Mouse (Mus musculus): Measurements from ENCODE around the gene Usp18. TPM values are rescaled to one million over a fixed set of nuclear protein-coding genes. Genes with fewer than 3 reads are reported as not detected.

Usp18 gene
- polyA plus RNA-seq, 1 experiment, result 0.08 TPM

GRCm38 (mm10) chr6:121218002-121218401 is 27.7 kb upstream of the Usp18 start:
- TF ChIP-seq GATA1 (IDR thresholded peaks at IDR 0.05; ENCODE audit: low read length), result no peak

- no peak for TF ChIP-seq GATA1 (IDR thresholded peaks at IDR 0.05; ENCODE audit: low read length)
These were observed 26.3 kb upstream of the Usp18 start for GRCm38 (mm10) chr6:121219406-121219805.

GRCm38 (mm10) chr6:121220181-121220580 is 25.5 kb upstream of the Usp18 start:
- TF ChIP-seq GATA1 (IDR thresholded peaks at IDR 0.05; ENCODE audit: low read length), result no peak

DNA sequence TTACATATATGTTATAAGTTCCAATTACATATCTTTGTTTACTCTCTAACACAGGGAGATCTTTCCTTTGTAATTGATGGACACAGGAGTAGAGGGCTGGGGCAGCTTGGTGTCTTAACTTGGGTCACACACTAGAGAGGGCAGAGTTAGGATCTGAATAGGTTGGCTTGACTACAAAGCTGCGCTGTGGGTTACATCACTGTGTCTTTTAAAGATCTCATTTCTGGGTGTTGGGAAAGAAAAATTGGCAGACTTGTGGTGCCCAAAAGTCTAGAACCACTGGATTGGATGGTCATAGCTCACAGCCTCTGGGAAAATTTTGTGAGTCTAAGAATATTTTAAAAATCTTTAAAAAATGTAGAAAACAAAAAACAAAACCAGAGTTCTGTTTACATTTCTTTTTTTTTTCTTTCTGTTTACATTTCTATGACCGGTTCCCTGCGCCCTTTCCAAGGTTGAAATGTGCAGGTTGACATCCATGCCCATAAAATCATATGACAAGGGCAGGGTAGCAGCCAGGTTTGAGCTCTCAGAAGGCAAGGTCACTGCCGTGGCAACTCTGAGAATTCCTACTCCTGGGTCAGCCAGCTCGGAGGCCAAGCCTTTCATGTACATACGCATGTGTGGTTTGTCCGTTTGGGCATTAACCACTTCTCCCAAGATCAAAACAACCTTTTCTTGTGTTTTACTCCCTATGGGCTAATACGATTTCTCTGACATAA is 23.7 kb upstream of the Usp18 start:
- TF ChIP-seq GATA1 (IDR thresholded peaks at IDR 0.05; ENCODE audit: low read length), result no peak

DNA sequence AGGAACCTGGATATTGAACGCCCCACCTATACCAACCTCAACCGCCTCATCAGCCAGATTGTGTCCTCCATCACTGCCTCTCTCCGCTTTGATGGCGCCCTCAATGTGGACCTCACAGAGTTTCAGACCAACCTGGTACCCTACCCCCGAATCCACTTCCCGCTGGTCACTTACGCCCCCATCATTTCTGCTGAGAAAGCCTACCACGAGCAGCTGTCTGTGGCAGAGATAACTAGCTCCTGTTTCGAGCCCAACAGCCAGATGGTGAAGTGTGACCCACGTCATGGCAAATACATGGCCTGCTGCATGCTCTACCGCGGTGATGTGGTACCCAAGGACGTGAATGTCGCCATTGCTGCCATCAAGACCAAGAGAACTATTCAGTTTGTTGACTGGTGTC is 22.7 kb upstream of the Usp18 start:
- no peak for TF ChIP-seq GATA1 (IDR thresholded peaks at IDR 0.05; ENCODE audit: low read length)

- TF ChIP-seq GATA1 (IDR thresholded peaks at IDR 0.05; ENCODE audit: low read length), result no peak
These were observed 21.6 kb upstream of the Usp18 start for GRCm38 (mm10) chr6:121224067-121224466.

DNA sequence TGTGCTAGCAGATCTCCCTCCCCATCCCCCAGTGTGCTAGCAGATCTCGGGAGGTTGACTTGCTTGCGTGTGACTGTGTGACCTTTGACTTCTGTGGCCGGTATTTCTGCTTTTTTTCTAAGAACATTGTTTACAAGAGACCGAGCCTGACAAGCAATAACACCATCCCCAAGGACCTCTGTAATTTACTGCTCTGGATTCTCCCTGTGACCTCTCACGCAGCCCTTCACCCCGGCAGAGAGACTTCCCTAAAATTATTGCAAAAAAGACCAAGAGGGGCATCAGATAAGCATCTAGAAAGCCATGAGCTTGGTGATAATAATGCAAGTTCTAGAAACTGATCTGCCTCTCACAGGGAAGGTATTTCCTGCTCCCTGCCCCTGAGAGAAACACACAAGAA is 20.7 kb upstream of the Usp18 start:
- TF ChIP-seq GATA1 (IDR thresholded peaks at IDR 0.05; ENCODE audit: low read length), result peak; percentile 47

DNA sequence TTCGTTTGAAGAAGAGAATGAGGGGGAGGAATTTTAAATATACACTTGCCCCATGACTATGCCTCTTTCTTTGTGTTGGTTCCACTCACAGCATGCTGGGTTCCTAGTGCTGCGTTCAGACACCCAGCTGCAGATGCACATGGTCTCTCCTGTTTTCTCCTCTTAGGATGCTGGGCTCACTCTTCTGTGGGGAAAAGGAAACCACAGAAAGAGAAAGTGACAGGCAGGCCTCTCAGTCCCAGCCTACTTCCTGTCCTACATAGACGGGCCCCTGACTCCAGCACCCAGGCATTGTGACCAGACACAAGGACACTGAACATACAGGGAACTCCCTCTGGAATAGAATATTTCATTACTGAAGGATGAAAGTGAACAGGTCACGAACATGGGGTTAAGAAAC is 19.7 kb upstream of the Usp18 start:
- TF ChIP-seq GATA1 (IDR thresholded peaks at IDR 0.05; ENCODE audit: low read length), result no peak

DNA sequence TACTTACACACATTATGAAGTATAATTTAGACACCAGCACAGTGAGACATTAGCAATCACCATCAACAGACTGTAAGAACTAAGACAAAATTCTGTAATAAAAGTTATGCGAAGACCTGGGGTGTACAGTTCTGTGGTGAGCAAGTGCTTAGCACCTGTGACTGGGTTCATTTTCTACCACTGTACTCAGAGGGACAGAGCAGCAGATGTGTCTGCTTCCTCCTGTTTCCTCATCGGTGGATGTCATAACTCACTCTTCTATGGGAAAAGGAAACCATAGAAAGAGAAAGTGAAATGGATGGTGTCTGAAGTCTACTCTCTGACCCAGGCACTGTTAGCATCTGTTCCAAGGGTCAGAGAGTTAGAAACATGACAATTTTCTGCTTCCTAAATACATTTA is 19.0 kb upstream of the Usp18 start:
- TF ChIP-seq GATA1 (IDR thresholded peaks at IDR 0.05; ENCODE audit: low read length), result no peak

DNA sequence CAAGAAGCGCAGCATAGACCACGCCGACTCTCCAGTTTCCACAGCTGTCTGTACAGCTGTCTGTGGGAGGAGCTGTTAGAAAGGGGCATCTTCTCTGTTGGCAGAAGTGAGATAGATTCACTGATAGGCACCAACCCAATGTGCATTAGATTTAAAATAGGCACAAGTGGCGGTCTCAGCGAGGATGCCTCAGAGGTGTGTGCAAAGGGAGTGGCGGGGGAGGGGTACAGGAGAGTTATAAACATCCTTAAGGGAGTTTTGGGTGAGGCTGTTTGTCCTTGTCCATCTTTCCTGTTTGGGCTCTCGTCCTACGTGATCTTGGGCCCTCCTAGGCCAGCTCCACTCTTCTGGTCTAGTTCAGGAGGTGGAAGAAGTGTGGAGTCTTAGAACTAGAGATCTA is 17.3 kb upstream of the Usp18 start:
- TF ChIP-seq GATA1 (IDR thresholded peaks at IDR 0.05; ENCODE audit: low read length), result no peak

- TF ChIP-seq GATA1 (IDR thresholded peaks at IDR 0.05; ENCODE audit: low read length), result no peak
These were observed 13.1 kb upstream of the Usp18 start for GRCm38 (mm10) chr6:121232652-121233051.

GRCm38 (mm10) chr6:121236386-121236785 is 9.3 kb upstream of the Usp18 start:
- TF ChIP-seq GATA1 (IDR thresholded peaks at IDR 0.05; ENCODE audit: low read length), result no peak

- TF ChIP-seq GATA1 (IDR thresholded peaks at IDR 0.05; ENCODE audit: low read length), result no peak
These were observed 7.5 kb upstream of the Usp18 start for GRCm38 (mm10) chr6:121238209-121238608.

DNA sequence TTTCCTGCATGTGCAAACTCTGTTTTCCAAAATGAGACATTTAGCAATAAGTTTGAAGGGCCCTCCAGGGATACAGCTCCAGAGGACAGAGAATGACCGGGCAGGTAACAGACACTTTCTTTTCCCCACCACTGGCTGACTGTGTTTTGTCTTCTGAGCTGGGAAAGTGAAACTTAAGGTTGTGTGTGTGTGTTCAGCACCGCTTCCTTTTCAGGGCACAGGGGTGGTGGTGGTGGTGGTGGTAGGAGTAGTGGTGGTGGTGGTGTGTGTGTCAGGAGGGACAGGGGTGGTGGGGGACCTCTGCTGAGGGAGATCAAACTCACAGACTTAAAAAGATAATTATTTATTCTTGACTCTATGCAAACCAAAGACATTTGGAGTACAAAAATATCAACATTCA is 3.9 kb upstream of the Usp18 start:
- TF ChIP-seq GATA1 (IDR thresholded peaks at IDR 0.05; ENCODE audit: low read length), result no peak

DNA sequence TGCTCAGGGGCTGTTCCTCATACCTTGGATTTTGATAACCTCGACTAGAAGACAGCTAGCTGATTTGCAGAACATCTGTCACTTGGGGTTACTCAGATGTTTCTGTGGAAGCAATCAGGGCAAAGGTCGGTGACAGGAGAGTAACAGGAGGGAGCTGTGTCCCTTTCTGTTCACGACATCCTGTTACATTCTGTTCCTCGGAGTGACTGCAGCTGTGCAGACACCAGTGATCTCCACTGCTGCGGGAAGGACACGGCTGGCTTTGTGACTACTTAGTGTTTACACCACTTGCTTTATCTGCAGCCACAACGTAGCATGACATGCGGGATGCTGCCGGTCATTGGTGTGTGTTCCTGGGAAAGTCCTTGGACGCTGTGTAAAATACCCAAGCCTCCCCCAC is 2.5 kb upstream of the Usp18 start:
- TF ChIP-seq GATA1 (IDR thresholded peaks at IDR 0.05; ENCODE audit: low read length), result no peak

DNA sequence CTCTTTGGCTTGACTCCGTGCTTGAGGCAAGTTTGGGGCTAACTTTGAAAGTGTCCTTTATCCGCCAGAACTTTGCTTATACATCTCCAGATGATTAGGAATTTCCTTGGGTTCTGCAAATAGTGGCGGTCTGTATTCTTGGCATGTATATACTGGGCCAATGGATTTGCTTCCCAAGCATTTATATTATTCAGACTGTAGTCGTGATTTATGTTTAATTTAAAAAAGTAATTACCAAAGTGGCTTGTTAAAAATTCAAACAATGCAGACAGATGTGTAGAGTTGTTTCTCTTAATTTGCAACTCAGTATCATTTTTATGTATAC is 293 bp downstream of the Usp18 start:
- no peak for TF ChIP-seq GATA1 (IDR thresholded peaks at IDR 0.05; ENCODE audit: low read length)

GRCm38 (mm10) chr6:121250406-121250805 is 4.7 kb downstream of the Usp18 start:
- TF ChIP-seq GATA1 (IDR thresholded peaks at IDR 0.05; ENCODE audit: low read length), result no peak

DNA sequence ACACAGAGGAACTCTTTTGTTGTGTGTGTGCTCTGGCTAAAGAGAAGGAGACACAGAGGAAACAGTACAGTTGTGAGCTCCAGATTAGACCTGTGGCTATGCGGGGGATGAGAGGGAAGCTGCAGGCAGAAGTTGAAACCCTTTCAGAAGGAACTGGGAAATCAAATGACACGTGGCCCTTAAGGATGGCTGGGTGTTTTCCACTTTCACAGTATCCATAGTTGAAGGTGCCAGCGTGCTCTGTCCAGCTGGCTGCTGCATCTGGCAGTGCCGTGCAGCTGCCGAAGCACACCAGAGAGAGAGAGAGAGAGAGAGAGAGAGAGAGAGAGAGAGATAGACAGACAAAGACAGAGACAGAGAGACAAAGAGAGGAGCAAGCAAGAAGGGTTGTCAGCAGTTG is 5.5 kb downstream of the Usp18 start:
- no peak for TF ChIP-seq GATA1 (IDR thresholded peaks at IDR 0.05; ENCODE audit: low read length)
